Mouse (Mus musculus): ENCODE measurements around the gene Alkbh4.

- no peak for TF ChIP-seq CTCF (IDR thresholded peaks at IDR 0.05; ENCODE audit: control insufficient read depth, insufficient read depth, insufficient replicate concordance, low read depth, low read length)
- TF ChIP-seq POLR2A (IDR thresholded peaks at IDR 0.05; ENCODE audit: control insufficient read depth, low read depth, low read length): no peak
Observed at GRCm38 (mm10) chr5:136095089-136095488, 40.9 kb upstream of the Alkbh4 start.
